Mouse (Mus musculus) granulocyte monocyte progenitor cell, adult 5-6 weeks (primary cell): ENCODE data around the gene Clic1. TPM values are rescaled to one million over a fixed set of nuclear protein-coding genes. Genes with fewer than 3 reads are reported as not detected.

ENCODE experiments used
- ATAC-seq: replicated peaks from 2 replicates; pipeline ENCODE4 v1.8.0; 2016; ENCODE audit warnings: mild to moderate bottlenecking, moderate TSS enrichment, inconsistent platforms; ENCODE audit not compliant: poor library complexity, severe bottlenecking
- total RNA-seq, 2 experiments: library from RNA; stranded (forward) in 1 of 2; stranded (reverse) in 1 of 2; fragments of 200-712, 200-1000 nt in 1 of 2; fragments of >200 nt in 1 of 2; fragmentation: Nextera tagmentation in 1 of 2; gene quantifications; 2 replicates each; pipeline ENCODE4 v1.2.3; 2014 to 2017

Gene Clic1
- total RNA-seq, 2 experiments from 2014 or later = 245 to 347 TPM

DNA sequence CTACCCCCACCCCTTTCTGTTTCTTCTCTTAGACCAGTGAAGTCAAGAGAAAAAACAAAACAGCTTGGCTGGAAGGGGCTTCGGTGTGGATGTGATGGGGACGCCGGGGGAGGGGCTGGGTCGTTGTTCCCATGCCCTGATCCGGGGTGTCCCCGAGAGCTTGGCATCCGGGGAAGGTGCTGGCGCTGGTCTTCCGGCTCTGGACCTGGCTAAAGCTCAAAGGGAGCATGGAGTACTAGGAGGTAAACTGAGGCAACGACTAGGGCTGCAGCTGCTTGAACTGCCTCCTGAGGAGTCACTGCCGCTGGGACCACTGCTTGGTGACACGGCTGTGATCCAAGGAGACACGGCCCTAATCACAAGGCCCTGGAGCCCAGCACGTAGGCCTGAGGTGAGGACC lies 10.3 kb downstream of the Clic1 start:
- ATAC-seq = no peak

DNA sequence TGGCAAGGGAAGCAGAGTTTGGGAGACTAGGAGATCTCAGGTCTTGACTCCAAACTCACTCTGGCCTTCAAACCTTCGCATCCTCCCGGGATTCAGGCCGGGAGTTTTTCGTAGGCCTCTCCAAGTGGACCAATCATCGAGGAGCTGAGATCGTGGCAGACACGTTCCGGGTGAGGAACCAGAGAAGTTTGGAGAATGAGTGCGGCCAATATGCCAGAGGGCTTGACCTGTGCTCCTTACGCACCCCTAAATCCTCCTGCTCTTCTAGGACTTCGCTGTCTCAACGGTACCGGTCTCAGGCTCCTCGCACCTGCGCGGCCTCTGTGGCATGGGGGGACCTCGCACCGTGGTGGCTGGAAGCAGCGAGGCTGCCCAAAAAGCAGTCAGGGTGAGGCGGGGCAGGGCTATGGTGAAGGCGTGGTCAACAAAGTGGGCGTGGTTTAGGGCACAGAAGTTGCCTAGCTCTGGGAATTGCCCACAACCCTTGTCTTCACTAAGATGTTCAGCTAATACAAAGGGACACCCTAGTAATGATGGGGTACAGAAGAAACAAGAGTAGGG lies 11.1 kb downstream of the Clic1 start:
- ATAC-seq = no peak

DNA sequence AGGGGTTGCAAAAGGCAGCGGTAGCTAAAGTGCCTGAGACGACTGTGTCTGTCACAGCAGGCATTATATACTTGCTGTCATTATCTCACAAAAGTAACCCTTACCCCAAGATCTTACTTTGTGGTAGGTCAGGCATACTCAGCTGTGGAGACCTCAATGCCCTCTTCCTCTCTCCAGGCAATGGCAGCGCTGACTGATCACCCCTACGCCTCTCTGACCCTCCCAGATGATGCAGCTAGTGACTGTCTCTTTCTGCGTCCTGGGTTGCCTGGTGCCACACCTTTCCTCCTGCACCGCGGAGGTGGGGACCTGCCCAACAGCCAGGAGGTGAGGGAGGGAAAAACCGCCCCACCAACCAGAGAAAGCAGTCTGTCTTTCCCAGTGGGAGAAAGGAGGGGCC lies 11.5 kb downstream of the Clic1 start:
- no peak for ATAC-seq

DNA sequence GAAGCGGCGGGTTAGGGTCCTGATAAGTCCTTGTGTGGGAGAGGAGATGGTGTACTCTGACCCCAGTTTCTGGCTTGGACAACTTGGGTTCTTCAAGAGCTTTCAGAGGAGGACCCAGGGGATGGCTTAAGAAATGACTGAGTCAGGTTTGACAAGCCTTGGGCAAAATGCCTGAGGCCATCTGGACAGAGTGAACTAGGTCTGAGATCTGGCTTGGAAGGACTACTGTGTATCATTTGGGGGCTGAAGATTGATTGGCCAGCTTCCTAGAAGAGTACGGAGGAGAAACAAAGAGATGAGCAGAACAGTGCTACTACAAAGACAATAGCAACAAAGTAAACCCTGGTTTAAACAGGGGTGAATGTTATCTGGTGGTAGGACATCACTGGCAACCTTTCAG lies 13.7 kb downstream of the Clic1 start:
- ATAC-seq = no peak

DNA sequence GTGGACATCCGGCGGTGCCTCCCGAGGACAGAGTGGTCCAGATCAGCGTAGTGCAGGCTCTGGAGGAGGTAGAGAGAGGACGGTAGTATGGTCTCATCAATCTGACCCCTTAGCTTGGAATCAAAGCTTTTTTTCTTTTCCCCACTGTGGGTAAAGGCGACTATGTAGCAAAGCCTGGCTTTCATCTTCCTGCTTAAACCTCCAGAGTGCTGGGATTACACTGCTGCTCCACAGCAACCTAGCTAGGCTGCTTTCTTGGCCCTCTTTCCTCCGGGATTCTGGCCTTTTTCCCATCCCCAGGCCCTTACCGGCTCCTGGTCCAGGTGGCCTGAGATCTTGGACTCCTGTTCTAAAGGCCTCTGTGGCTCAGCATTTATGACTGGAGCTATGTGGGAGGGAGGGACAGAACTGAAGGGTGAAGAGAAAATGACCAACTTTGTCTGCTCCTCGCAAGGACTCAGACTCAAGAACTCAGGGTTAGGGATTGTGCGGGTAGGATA lies 14.7 kb downstream of the Clic1 start:
- no peak for ATAC-seq

DNA sequence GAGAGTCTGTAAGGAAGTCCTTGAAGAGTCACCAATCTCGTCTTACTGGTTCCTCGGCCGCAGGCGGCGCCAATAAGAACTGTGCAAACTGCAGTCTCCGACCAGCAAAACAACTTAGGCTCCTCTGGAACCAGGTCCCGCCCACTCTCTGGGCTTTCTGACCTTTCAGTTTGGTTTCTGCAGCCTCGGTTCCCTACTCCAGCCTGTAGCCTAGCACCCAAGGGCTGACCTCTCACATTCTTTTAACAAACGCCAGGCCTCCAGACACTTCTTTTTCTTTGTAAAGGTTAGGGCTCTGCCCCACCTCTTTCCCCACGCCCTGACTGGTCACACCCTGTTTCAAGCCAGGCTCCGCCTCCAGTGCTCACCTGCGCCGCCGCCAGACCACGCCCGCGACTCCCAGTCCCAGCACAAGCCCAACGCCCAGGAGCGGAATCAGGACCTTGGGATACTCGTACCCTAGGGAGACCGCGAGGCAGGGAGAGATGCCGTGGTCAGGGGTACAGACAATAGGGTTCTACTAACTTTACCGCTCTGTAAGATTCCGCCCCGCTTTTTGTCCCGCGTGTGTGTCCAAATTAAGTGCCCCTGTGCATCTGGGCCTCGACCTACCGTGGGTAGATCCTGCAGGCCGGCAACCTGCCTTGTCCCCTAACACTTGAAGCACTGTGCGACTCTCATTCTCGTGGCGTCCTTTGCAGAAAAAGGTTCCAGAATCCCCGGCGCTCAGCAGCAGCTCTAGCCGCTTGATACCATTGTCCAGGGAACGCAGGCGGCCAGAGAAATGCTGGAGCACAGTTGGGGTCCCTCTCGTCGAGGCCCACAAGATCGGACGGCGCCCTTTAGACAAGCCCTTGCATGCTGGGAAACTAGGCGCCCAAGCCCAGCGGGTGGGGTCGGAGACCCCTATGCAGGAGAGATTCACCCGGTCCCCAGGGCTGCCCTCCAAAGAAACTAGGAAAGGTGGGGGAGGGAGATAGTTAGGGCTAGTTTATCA lies 15.5 kb downstream of the Clic1 start, which contains the start of gene Ly6g6c:
Gene Ly6g6c (plus strand): TSS at position 438 of the 997 bp plus-strand sequence.
- ATAC-seq = peak; percentile 36

DNA sequence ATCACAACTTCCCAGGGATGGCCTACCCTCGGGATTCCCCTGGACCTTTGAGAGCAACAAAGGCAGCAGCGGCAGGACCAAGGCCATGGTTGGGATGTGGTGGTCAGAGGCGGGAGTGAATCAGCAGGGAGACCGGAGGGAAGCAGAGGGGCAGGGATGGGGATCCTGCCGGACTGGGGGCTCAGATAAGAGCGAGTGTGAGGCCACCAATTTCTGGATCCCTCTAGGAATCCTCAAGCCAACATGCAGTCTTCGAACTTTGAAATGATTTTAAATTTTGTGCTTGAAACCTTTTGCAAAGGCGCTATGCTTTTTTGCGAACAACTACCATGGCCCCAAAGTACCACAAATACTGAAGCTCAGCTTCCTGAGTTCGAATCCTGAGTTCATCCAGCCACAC lies 16.3 kb downstream of the Clic1 start, which contains the start of gene Mpig6b:
Gene Mpig6b (minus strand): TSS at position 101 of the 400 bp plus-strand sequence.
- ATAC-seq = no peak

DNA sequence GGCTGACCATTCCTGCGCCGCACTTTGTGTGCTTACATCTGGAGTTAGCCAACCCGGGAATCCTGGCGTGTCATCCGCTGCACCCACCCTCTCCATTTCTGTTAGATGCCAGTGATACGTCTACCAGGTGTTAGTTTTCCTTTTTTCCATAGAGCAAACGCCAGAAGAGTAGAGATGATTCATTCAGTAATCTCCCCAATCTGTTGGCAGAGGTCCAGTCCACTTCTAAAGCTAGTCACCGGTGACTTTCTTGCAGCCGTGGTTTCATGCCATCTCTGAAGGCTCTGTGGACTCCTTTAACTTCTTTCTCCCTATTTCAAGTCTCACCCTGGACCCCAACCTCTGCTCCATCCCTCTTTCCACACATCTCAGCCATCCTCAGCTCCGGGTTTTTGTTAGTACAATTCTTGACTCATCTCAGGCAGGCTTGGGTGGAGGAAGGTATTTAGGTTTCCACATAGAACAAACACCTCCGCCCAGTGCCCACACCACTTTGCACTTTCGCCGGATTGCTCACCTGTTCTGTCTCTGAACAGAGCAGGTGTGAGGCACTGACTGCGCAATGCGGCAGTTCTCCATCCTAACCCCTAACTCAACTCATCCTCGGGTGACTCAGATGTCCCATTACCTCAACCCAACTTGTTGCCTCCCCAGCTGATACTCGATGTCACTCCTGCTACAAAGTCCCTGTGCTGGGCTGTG lies 18.6 kb downstream of the Clic1 start:
- ATAC-seq = no peak

DNA sequence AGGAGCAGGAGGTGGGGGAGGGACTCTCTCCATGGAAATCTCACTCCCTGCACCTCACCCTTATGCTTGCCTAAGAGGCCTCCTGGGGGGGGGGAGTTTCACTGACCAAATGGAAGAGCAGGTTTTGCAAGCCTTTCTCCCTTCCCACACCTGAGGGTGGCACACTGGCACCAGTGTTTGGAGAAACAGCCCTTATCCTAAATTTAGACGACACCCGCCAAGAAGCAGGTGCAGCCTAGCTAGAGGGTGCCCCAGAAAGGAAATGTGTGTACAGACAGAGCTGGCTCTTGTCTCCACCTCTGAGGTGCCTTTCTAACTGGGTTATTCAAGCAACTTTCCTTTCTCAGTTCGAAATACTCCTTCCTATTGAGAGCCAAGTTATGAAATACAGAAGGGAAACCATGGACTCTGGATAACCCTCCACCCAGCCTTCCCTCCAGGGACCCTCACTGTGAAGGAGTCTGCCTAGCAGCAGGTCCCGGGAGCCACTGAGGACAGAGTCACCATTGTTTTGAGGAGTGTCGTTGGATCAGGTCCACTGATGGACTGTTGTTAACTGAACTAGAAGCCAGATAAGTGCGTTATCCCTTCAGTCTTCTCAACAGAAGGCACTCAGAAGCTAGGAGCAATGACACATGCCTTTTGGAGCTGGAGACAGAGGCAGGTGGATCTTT lies 20.9 kb downstream of the Clic1 start:
- ATAC-seq = no peak

DNA sequence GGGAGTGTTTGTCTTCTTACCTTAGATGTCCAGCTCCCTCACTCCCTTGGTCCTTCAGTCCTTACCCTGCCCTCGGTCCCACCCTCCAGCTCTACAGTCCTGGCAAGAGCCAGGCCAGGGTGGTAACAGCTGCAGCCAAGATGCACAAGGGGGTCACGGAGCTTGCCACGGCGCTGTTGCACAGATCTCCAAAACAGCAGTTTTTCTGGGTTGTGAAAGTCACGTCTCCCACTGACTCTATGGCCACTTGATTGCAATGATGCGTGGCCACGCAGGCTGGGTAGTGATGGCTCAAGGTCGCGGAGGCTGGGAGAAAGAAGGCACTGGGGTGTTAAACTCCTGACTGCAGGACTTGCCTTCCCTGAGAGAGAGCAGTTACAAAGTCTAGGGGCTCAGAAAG lies 21.7 kb downstream of the Clic1 start:
- no peak for ATAC-seq

DNA sequence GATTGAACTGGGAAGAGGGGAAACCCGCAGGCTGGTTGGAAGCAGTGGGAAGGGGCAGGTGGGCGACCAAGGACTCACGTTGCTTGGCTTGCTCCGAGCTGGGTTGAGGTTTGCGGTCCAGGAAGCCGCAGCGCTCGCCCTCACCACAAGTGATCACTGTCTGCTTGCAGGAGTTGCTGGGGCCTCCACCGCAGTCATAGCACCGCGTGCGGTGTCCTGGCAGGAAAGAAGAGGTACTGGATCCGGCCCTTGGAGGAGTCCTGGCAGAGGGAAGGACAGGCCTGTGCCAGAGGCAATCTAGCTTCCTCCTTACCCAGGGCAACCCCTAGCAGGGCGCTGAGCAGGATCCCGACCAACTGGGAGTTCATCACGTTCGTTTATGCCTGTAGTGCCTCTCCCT lies 24.3 kb downstream of the Clic1 start:
- ATAC-seq = peak; percentile 49

DNA sequence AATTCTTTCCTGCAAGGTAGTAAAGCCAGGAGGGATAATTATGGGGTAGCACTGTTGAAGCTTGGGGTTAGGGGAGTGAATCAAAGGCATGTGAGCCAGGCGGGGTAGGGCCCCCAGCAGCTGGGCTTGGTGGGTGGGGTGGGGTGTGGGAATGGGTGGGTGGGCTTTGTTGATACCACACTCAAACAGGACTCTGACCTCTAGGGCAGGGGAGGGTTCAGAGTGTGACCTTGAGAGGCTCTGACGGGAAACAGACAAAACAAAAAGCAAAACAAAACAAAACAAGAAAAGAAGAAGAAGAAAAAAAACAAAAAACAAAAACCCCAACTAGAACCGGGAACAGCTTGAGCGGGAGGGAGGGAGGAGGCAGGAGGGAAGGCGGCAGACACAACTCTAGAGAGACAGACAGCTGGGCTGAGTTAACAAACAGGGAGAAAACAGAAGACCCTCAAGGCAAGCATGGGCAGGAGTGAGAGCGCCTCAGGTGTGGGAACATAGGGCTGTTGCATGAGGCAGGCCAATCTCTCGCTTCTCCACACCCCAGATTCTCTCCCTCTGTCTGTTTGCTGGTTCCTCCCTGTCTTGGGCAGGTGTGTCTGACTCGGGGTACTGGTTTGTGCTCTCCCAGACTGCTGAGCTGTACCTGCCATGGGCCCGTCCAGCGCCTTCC lies 26.9 kb downstream of the Clic1 start, which contains the start of gene Ly6g6e:
Gene Ly6g6e (plus strand): TSS at position 396 of the 670 bp plus-strand sequence.
- ATAC-seq = no peak

DNA sequence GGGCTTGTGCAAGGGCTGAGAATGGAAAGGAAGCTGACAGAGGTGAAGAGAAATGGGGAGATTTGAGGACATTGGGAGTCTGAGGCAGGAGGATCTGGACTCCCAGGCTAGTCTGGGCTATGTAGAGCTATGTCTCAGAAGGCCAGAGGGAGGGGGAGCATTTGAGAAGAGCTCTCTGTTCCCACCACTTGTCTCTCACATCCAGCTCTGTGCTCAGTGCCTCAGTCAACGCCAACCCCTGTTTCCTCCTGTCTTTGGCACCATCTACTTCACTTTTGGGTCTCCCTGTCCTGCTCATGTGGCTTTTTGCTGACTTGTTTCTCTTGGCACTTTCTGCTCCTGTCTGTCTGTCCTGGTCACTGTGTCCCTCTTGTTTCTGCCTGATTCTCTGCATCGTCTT lies 27.5 kb downstream of the Clic1 start:
- ATAC-seq = no peak

DNA sequence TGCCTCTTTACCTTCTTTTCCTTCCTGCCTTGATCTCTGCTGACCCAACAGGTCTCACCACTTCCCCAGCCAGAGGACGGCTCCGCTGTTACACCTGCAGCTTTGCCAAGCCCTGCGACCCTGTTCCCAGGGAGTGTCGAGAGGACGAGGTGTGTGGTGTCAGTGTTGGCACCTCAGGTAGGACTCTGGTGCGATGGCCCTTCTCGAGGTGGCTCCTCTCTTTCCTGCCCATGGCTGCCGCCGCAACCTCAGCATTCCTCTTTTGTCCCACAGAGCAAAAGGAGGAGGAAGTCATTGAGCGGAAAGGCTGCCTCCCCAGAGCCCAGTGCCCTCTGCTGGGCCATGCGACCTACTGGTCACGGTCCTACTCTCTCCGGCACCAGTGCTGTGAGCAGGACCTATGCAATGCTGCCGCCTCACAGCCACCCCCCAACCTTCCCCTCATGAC lies 28.0 kb downstream of the Clic1 start, which contains the start of gene Ly6g6d:
Gene Ly6g6d (minus strand): TSS at position 280 of the 448 bp plus-strand sequence.
- peak; percentile 73 for ATAC-seq

DNA sequence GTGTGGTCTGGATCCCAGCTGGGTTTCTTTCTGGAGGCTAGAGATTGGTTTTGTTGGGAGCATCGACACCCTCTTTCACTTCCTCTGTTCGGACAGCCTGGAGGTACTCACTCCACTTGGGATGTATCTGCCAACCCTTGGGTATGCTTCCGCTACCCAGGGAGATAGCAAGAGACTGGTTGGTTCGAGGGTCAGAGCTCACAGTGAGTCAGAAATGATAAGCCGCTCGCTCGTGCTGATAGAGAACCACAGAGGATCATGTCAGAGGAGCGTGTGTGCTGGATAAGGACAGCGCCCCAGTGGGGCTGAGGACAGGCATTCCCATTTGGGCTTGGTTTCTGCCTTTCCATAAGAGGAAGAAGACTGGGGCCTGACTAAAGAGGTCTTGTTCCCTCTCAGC lies 30.0 kb downstream of the Clic1 start:
- peak; percentile 54 for ATAC-seq

DNA sequence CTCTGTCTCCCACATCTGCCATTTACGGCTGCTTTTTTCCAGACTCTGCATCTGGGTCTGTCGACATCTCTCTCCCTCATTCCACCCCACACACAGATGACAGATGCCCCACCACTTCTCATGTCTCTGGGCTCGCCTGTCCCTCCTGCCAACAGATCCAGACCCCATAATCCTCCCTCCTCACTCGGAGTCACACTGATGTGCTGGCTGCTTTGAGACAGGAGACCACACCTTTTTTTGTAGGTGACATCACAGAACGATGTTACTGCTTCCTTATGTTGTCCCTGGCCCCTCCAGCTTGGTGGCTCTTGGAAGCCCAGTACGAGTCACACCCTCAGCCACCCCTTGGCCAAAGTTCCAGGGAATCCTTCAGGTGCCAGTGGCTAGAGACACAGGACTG lies 30.5 kb downstream of the Clic1 start:
- ATAC-seq = no peak

DNA sequence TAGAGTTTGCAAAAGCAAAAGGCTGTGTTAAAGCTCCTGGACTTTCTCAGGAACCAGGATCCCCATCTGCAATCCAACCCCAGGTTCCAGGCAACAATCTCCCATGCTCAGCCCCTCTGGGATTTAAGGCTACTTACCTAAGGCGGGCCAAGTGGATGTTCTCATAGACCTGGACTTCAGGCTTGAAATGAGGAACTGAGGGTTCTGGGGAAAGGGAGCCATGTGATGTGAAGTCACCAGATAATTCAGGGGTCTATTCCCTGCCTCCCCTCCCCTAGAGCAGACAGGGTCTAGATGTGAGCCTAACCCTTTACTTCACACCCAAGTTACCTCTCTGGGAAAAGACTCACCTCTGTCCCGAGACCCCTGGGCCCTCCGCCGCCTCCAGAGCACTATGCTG lies 30.9 kb downstream of the Clic1 start:
- ATAC-seq = no peak

DNA sequence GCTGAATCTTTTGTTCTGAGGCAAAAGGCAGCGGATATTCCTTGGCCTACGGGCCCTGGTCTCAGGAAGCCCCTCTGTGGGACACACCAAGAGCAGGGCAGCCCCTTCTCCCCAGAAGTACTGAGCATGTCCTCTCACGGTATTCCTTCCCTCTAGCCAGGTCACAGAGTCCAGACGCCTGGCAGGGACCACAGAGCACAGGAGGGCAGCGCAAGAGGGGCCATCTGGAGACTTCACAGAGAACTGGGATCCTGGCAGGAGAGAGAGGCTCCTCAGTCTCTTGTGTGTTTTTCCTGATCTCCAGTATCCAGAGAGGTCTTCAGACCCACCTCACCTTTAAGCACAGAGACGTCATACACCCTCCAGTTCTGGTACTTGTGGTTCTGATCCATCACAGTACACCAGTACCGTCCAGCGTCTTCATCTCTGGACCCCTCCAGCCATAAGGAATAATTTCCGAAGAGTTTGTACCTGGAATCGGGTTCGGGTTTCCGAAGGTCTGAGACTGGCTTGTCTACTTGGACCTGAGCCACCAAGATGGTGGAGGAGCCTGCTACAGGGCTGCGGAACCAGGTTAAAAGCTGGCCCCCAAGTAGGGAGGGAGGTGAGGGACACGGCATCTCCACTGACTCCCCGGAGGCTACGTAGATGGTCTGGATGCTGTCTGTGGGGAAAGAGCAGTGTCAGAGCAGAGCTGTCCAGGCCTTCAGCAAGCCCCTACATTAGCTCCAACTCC lies 33.2 kb downstream of the Clic1 start:
- ATAC-seq = no peak
